Mouse (Mus musculus) liver, embryonic 13.5 days (tissue): ENCODE measurements around the gene Adamts7. TPM values are rescaled to one million over a fixed set of nuclear protein-coding genes. Genes with fewer than 3 reads are reported as not detected.

ENCODE experiments used
- ATAC-seq: fragments of 200-750 bp; cut with Nextera tagmentation; 2 replicates; pipeline ENCODE4 v1.8.0; 2017; ENCODE audit warnings: low read depth, mild to moderate bottlenecking, moderate number of reproducible peaks, moderate library complexity
- DNase-seq: peaks from one replicate; pipeline ENCODE4 v3.0.0; 2022
- H3K27ac ChIP-seq: fragments of 300-500 bp; sonication (generic); 2 replicates; pipeline ENCODE4 v1.5.1; 2015; ENCODE audit warnings: moderate library complexity, mild to moderate bottlenecking, inconsistent platforms
- H3K27me3 ChIP-seq: fragments of 300-500 bp; sonication (generic); 2 replicates; pipeline ENCODE4 v1.6.1; 2015; ENCODE audit warnings: mild to moderate bottlenecking, inconsistent platforms
- H3K36me3 ChIP-seq: fragments of 300-500 bp; sonication (generic); 2 replicates; pipeline ENCODE4 v1.6.1; 2015; ENCODE audit warnings: mild to moderate bottlenecking, inconsistent platforms
- H3K4me1 ChIP-seq: fragments of 300-500 bp; sonication (generic); replicated peaks from 2 replicates; pipeline ENCODE4 v1.6.1; 2015; ENCODE audit warnings: inconsistent platforms
- H3K4me2 ChIP-seq: fragments of 300-500 bp; sonication (generic); 2 replicates; pipeline ENCODE4 v1.6.1; 2015; ENCODE audit warnings: inconsistent platforms, mild to moderate bottlenecking, moderate library complexity
- H3K4me3 ChIP-seq: fragments of 300-500 bp; sonication (generic); replicated peaks from 2 replicates; pipeline ENCODE4 v1.5.1; 2015; ENCODE audit warnings: mild to moderate bottlenecking, inconsistent platforms
- H3K9ac ChIP-seq: fragments of 300-500 bp; sonication (generic); 2 replicates; pipeline ENCODE4 v1.6.1; 2015; ENCODE audit warnings: mild to moderate bottlenecking, inconsistent platforms
- H3K9me3 ChIP-seq: fragments of 300-500 bp; sonication (generic); replicated peaks from 2 replicates; pipeline ENCODE4 v1.6.1; 2016; ENCODE audit warnings: inconsistent platforms
- WGBS: fragments of 180-500 bp; shearing (Covaris S2); methylation state at CpG from one replicate; pipeline ENCODE4 v1.1.7; 2015; ENCODE audit not compliant: insufficient replicate concordance; 5-methylcytosine and 5-hydroxymethylcytosine counted together
- polyA plus RNA-seq: library from polyadenylated mRNA; unstranded; fragments of >200 nt; fragmentation: Nextera tagmentation; extraction: Ambion mirVana; gene quantifications from 2 replicates; pipeline ENCODE4 v1.2.1, GENCODE M21; 2015

Gene Adamts7
- polyA plus RNA-seq, 1 experiment from 2014 or later: 0.71 TPM

- no peaks in the 10 kb centered on the region for H3K27me3 ChIP-seq
- no peak overlapping the region for H3K27ac ChIP-seq
- WGBS: 72% methylated on average over 18 of the region's 18 CpGs
- no peak for ATAC-seq
- H3K9me3 ChIP-seq: no peaks in the 10 kb centered on the region
- DNase-seq: no peak
- H3K4me2 ChIP-seq: no peak overlapping the region
- H3K4me3 ChIP-seq: no peak overlapping the region
- H3K36me3 ChIP-seq: no peaks in the 10 kb centered on the region
- no peak overlapping the region for H3K9ac ChIP-seq
- H3K4me1 ChIP-seq: no peaks in the 10 kb centered on the region
Observed at GRCm38 (mm10) chr9:90182636-90183421, 20.0 kb downstream of the Adamts7 start.

- H3K27me3 ChIP-seq: no peaks in the 10 kb centered on the region
- no peak overlapping the region for H3K27ac ChIP-seq
- H3K9ac ChIP-seq: no peak overlapping the region
- no peak overlapping the region for H3K4me2 ChIP-seq
- DNase-seq (no peak), ATAC-seq (no peak)
- no peak overlapping the region for H3K4me3 ChIP-seq
- H3K9me3 ChIP-seq: no peaks in the 10 kb centered on the region
- H3K36me3 ChIP-seq: no peaks in the 10 kb centered on the region
- WGBS: 53% methylated on average over 3 of the region's 3 CpGs
- H3K4me1 ChIP-seq: no peaks in the 10 kb centered on the region
Observed at GRCm38 (mm10) chr9:90183550-90183949, 20.7 kb downstream of the Adamts7 start.

GRCm38 (mm10) chr9:90184116-90184515, 21.2 kb downstream of the Adamts7 start:
- Histone ChIP-seq H3K4me3 (no peak overlapping the region), H3K9me3 (no peaks in the 10 kb centered on the region), H3K9ac (no peak overlapping the region), H3K4me1 (no peaks in the 10 kb centered on the region), H3K27me3 (no peaks in the 10 kb centered on the region), H3K36me3 (no peaks in the 10 kb centered on the region), H3K4me2 (no peak overlapping the region), H3K27ac (no peak overlapping the region)
- 50% methylated on average over 8 of the region's 8 CpGs for WGBS
- ATAC-seq: peak; percentile 30
- DNase-seq: no peak

GRCm38 (mm10) chr9:90185356-90185910, 22.6 kb downstream of the Adamts7 start:
- no peak overlapping the region for H3K27ac ChIP-seq
- H3K27me3 ChIP-seq: no peaks in the 10 kb centered on the region
- ATAC-seq (no peak), DNase-seq (no peak)
- H3K9me3 ChIP-seq: no peaks in the 10 kb centered on the region
- no peaks in the 10 kb centered on the region for H3K36me3 ChIP-seq
- WGBS: 63% methylated on average over 8 of the region's 8 CpGs
- no peak overlapping the region for H3K4me3 ChIP-seq
- H3K4me2 ChIP-seq: no peak overlapping the region
- no peaks in the 10 kb centered on the region for H3K4me1 ChIP-seq
- no peak overlapping the region for H3K9ac ChIP-seq

- Histone ChIP-seq H3K36me3 (no peaks in the 10 kb centered on the region), H3K4me2 (no peak overlapping the region), H3K9me3 (no peaks in the 10 kb centered on the region), H3K4me3 (no peak overlapping the region), H3K27me3 (no peaks in the 10 kb centered on the region), H3K4me1 (no peaks in the 10 kb centered on the region), H3K9ac (no peak overlapping the region), H3K27ac (no peak overlapping the region)
- no peak for ATAC-seq
- 72% methylated on average over 4 of the region's 4 CpGs for WGBS
- no peak for DNase-seq
Observed at GRCm38 (mm10) chr9:90188893-90189292, 26.0 kb downstream of the Adamts7 start.

GRCm38 (mm10) chr9:90189391-90189790, 26.5 kb downstream of the Adamts7 start:
- 74% methylated on average over 5 of the region's 5 CpGs for WGBS
- Histone ChIP-seq H3K27me3 (no peaks in the 10 kb centered on the region), H3K36me3 (no peaks in the 10 kb centered on the region), H3K4me2 (no peak overlapping the region), H3K9me3 (no peaks in the 10 kb centered on the region), H3K27ac (no peak overlapping the region), H3K4me3 (no peak overlapping the region), H3K4me1 (no peaks in the 10 kb centered on the region), H3K9ac (no peak overlapping the region)
- ATAC-seq: no peak
- no peak for DNase-seq

GRCm38 (mm10) chr9:90195000-90195399, 32.1 kb downstream of the Adamts7 start:
- Histone ChIP-seq H3K27ac (no peak overlapping the region), H3K9me3 (no peaks in the 10 kb centered on the region), H3K9ac (no peak overlapping the region), H3K4me2 (no peak overlapping the region), H3K27me3 (no peaks in the 10 kb centered on the region), H3K4me3 (no peak overlapping the region), H3K4me1 (peaks cover 9% of the 10 kb centered on the region), H3K36me3 (no peaks in the 10 kb centered on the region)
- 59% methylated on average over 10 of the region's 10 CpGs for WGBS
- no peak for DNase-seq
- ATAC-seq: no peak

- 72% methylated on average over 7 of the region's 7 CpGs for WGBS
Observed at GRCm38 (mm10) chr9:90196262-90196661, 33.4 kb downstream of the Adamts7 start.

GRCm38 (mm10) chr9:90197116-90197665, 34.3 kb downstream of the Adamts7 start:
- H3K4me2 ChIP-seq: no peak overlapping the region
- H3K4me1 ChIP-seq: peaks cover 9% of the 10 kb centered on the region
- H3K9ac ChIP-seq: no peak overlapping the region
- ATAC-seq (no peak), DNase-seq (no peak)
- WGBS: 61% methylated on average over 7 of the region's 7 CpGs
- peaks cover 14% of the 10 kb centered on the region; the same call in 1 of the 2 replicates for H3K36me3 ChIP-seq
- no peaks in the 10 kb centered on the region for H3K27me3 ChIP-seq
- no peak overlapping the region for H3K27ac ChIP-seq
- no peaks in the 10 kb centered on the region for H3K9me3 ChIP-seq
- H3K4me3 ChIP-seq: no peak overlapping the region

More at GRCm38 (mm10) chr9:90196262-90196661, 33.4 kb downstream of the Adamts7 start:
- Histone ChIP-seq H3K4me1 (peaks cover 9% of the 10 kb centered on the region), H3K9ac (no peak overlapping the region), H3K4me3 (no peak overlapping the region), H3K27me3 (no peaks in the 10 kb centered on the region), H3K36me3 (peaks cover 9% of the 10 kb centered on the region; the same call in 1 of the 2 replicates), H3K27ac (no peak overlapping the region), H3K4me2 (no peak overlapping the region), H3K9me3 (no peaks in the 10 kb centered on the region)
- ATAC-seq: no peak
- no peak for DNase-seq

- Histone ChIP-seq H3K27ac (no peak overlapping the region), H3K4me2 (no peak overlapping the region)
- 68% methylated on average over 7 of the region's 7 CpGs for WGBS
Observed at GRCm38 (mm10) chr9:90197866-90198383, 35.1 kb downstream of the Adamts7 start.

GRCm38 (mm10) chr9:90198531-90199449, 35.9 kb downstream of the Adamts7 start:
- ATAC-seq (peak; percentile 22; the same call in 1 of the 2 replicates), DNase-seq (no peak)
- 49% methylated on average over 10 of the region's 10 CpGs for WGBS
- no peaks in the 10 kb centered on the region for H3K27me3 ChIP-seq
- H3K4me2 ChIP-seq: no peak overlapping the region
- no peak overlapping the region for H3K4me3 ChIP-seq
- peaks cover 9% of the 10 kb centered on the region for H3K4me1 ChIP-seq
- H3K9me3 ChIP-seq: no peaks in the 10 kb centered on the region
- peaks cover 27% of the 10 kb centered on the region for H3K36me3 ChIP-seq
- H3K27ac ChIP-seq: no peak overlapping the region
- no peak overlapping the region for H3K9ac ChIP-seq

More at GRCm38 (mm10) chr9:90197866-90198383, 35.1 kb downstream of the Adamts7 start:
- Histone ChIP-seq H3K27me3 (no peaks in the 10 kb centered on the region), H3K4me1 (peaks cover 9% of the 10 kb centered on the region), H3K9me3 (no peaks in the 10 kb centered on the region), H3K36me3 (peaks cover 19% of the 10 kb centered on the region), H3K9ac (no peak overlapping the region), H3K4me3 (no peak overlapping the region)
- ATAC-seq (no peak), DNase-seq (no peak)
